Mouse (Mus musculus): ENCODE measurements at regions not wholly inside any gene's neighbourhood (a gene's known extent, or its start where the extent isn't known, plus 50 kb on each side); places are given as distances from the start of the nearest gene placed in this dataset.

- no peak for DNase-seq (ENCODE audit: low spot score in 2 of 2)
These were observed 137.2 kb upstream of the Prox1 start for GRCm38 (mm10) chr1:190307751-190308150.

- no peak for DNase-seq (ENCODE audit: low spot score in 2 of 2)
These were observed 127.3 kb upstream of the Prox1 start for GRCm38 (mm10) chr1:190297666-190298327.

GRCm38 (mm10) chr1:190290061-190290460 lies 119.5 kb upstream of the Prox1 start:
- no peak for DNase-seq (ENCODE audit: low spot score in 2 of 2)

GRCm38 (mm10) chr1:190286481-190287145 lies 116.1 kb upstream of the Prox1 start:
- DNase-seq (ENCODE audit: low spot score in 2 of 2), result no peak

GRCm38 (mm10) chr1:190285636-190286035 lies 115.1 kb upstream of the Prox1 start:
- no peak for DNase-seq (ENCODE audit: low spot score in 2 of 2)

GRCm38 (mm10) chr1:190285049-190285448 lies 114.5 kb upstream of the Prox1 start:
- no peak for DNase-seq (ENCODE audit: low spot score in 2 of 2)

- DNase-seq (ENCODE audit: low spot score in 2 of 2), result no peak
These were observed 113.6 kb upstream of the Prox1 start for GRCm38 (mm10) chr1:190284138-190284537.

GRCm38 (mm10) chr1:190280081-190280858 lies 109.8 kb upstream of the Prox1 start:
- peak; percentile 13 for DNase-seq (ENCODE audit: low spot score in 2 of 2)

- no peak for DNase-seq (ENCODE audit: low spot score in 2 of 2)
These were observed 104.4 kb upstream of the Prox1 start for GRCm38 (mm10) chr1:190274911-190275310.

- no peak for DNase-seq (ENCODE audit: low spot score in 2 of 2)
These were observed 100.4 kb upstream of the Prox1 start for GRCm38 (mm10) chr1:190270784-190271385.

- DNase-seq (ENCODE audit: low spot score in 2 of 2), result no peak
These were observed 98.7 kb upstream of the Prox1 start for GRCm38 (mm10) chr1:190269181-190269580.

- no peak for DNase-seq (ENCODE audit: low spot score in 2 of 2)
These were observed 94.7 kb upstream of the Prox1 start for GRCm38 (mm10) chr1:190265085-190265780.

GRCm38 (mm10) chr1:190264501-190264900 lies 94.0 kb upstream of the Prox1 start:
- DNase-seq (ENCODE audit: low spot score in 2 of 2), result no peak

- DNase-seq (ENCODE audit: low spot score in 2 of 2), result no peak
These were observed 93.1 kb upstream of the Prox1 start for GRCm38 (mm10) chr1:190263620-190264019.

- DNase-seq (ENCODE audit: low spot score in 2 of 2), result no peak
These were observed 89.1 kb upstream of the Prox1 start for GRCm38 (mm10) chr1:190259576-190259975.

- DNase-seq (ENCODE audit: low spot score in 2 of 2), result peak; percentile 21 to 50
These were observed 80.2 kb upstream of the Prox1 start for GRCm38 (mm10) chr1:190250574-190251246.

- no peak for DNase-seq (ENCODE audit: low spot score in 2 of 2)
These were observed 72.0 kb upstream of the Prox1 start for GRCm38 (mm10) chr1:190242526-190242925.

- no peak for DNase-seq (ENCODE audit: low spot score in 2 of 2)
These were observed 69.3 kb upstream of the Prox1 start for GRCm38 (mm10) chr1:190239796-190240195.

GRCm38 (mm10) chr1:190230866-190231265 lies 60.4 kb upstream of the Prox1 start:
- DNase-seq (ENCODE audit: low spot score in 2 of 2), result no peak

GRCm38 (mm10) chr1:190220417-190220816 lies 49.9 kb upstream of the Prox1 start:
- no peak for DNase-seq (ENCODE audit: low spot score in 2 of 2)

Measured in frontal cortex, postnatal 36 days (tissue).